Mouse (Mus musculus) small intestine, adult 2 months (tissue): ENCODE results near the gene Pik3c2b. TPM values are rescaled to one million over a fixed set of nuclear protein-coding genes. Genes with fewer than 3 reads are reported as not detected.

Experiments
- H3K27ac ChIP-seq: fragments of 200-500 bp; 2 replicates; pipeline ENCODE4 v1.5.1; 2012; ENCODE audit warnings: low read depth, low read length, control low read depth, inconsistent platforms; ENCODE audit not compliant: insufficient read depth
- H3K27me3 ChIP-seq: fragments of 200-500 bp; 2 replicates; pipeline ENCODE4 v1.6.1; 2012; ENCODE audit warnings: mild to moderate bottlenecking, moderate library complexity, low read length, inconsistent platforms; ENCODE audit not compliant: control insufficient read depth, insufficient read depth
- H3K36me3 ChIP-seq: fragments of 200-500 bp; 2 replicates; pipeline ENCODE4 v1.6.1; 2012; ENCODE audit warnings: mild to moderate bottlenecking, low read length, control low read depth, inconsistent platforms; ENCODE audit not compliant: control insufficient read depth, insufficient read depth
- H3K4me1 ChIP-seq: fragments of 200-500 bp; 2 replicates; pipeline ENCODE4 v1.6.1; 2012; ENCODE audit warnings: low read length, inconsistent platforms, mixed read lengths; ENCODE audit not compliant: control insufficient read depth, insufficient read depth, insufficient read length
- H3K4me3 ChIP-seq: fragments of 200-500 bp; 2 replicates; pipeline ENCODE4 v1.5.1; 2012; ENCODE audit warnings: low read depth, mild to moderate bottlenecking, control low read depth, inconsistent platforms, low read length, moderate library complexity
- CTCF ChIP-seq: fragments of 200-500 bp; IDR thresholded peaks from 2 replicates; pipeline ENCODE4 v1.5.1; 2012; ENCODE audit warnings: low read depth, mild to moderate bottlenecking, control low read depth, inconsistent platforms, low read length, moderate library complexity, mixed read lengths; ENCODE audit not compliant: insufficient replicate concordance, insufficient read length; ENCODE audit errors: extremely low read depth
- POLR2A ChIP-seq: fragments of 200-500 bp; IDR thresholded peaks from 2 replicates; pipeline ENCODE4 v1.6.1; 2012; ENCODE audit warnings: low read depth, mild to moderate bottlenecking, control low read depth, inconsistent platforms, low read length, moderate library complexity
- WGBS: fragments of 180-500 bp; shearing (Covaris S2); methylation state at CpG from one replicate; pipeline ENCODE4 v1.1.7; 2018; 5-methylcytosine and 5-hydroxymethylcytosine counted together
- polyA plus RNA-seq: library from polyadenylated mRNA; depleted of rRNA; stranded (reverse); fragments of >200 nt; gene quantifications from 2 replicates; pipeline ENCODE4 v1.2.3, GENCODE M21; 2012

Pik3c2b gene
- polyA plus RNA-seq, 1 experiment: 23.9 TPM

DNA sequence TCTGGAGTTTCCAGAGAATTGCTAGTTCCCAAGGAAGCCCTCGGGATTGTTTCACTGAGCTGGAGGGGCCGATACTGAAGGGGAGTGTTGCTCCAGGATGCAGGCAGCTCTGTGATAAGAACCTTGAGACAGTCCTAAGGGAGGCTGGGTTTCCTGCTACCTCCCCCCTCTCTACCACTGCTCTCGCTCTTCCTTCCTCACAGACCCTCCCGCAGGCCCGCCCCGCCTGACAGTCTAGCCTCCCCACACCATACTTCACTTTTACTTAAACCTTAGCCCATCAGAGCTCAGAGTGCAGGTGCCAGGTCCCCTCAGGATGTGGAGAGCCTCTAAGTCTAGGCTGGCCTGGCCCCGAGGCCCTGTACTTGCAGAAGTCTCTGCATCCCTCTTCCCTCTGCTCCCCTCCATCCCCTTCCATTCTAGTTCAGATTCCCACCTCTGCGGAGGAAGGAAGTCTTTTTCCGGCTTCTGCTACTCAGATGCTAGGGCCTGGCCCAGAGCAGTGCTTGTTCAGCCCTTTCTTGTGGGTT, 27.9 kb downstream of the Pik3c2b start:
- Histone ChIP-seq H3K27me3 (no peaks in the 10 kb centered on the region), H3K4me1 (peaks cover 2% of the 10 kb centered on the region), H3K27ac (0 out of 2 replicates have a peak overlapping the region, but pooled peaks have one; percentile 29), H3K36me3 (peaks cover 53% of the 10 kb centered on the region), H3K4me3 (no peak overlapping the region)
- TF ChIP-seq POLR2A (no peak), CTCF (no peak)
- WGBS: 76% methylated on average over 9 of the region's 9 CpGs

DNA sequence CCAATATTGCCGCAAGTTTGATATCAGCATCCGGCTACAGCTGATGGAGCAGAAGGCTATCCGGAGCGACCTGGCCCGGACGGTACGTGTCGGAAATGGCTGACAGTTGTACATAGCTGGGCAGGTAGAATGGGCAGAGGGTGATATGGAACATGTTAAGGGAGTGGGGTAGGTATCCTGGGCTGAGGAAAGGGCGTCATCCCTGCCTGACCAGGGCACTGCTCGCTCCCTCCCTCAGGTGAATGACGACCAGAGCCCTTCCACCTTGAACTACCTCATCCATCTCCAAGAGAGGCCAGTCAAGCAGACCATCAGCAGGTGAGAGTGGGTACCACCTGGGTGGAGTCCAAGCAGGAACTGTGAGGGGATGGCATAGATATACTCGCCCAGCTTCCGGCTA, 29.1 kb downstream of the Pik3c2b start:
- TF ChIP-seq POLR2A: no peak
- no peak for TF ChIP-seq CTCF
- whole genome bisulfite sequencing: 96% methylated on average over 13 of the region's 13 CpGs
- H3K4me1 ChIP-seq: peaks cover 2% of the 10 kb centered on the region
- peaks cover 58% of the 10 kb centered on the region for H3K36me3 ChIP-seq
- no peak overlapping the region for H3K27ac ChIP-seq
- H3K4me3 ChIP-seq: no peak overlapping the region
- H3K27me3 ChIP-seq: no peaks in the 10 kb centered on the region

DNA sequence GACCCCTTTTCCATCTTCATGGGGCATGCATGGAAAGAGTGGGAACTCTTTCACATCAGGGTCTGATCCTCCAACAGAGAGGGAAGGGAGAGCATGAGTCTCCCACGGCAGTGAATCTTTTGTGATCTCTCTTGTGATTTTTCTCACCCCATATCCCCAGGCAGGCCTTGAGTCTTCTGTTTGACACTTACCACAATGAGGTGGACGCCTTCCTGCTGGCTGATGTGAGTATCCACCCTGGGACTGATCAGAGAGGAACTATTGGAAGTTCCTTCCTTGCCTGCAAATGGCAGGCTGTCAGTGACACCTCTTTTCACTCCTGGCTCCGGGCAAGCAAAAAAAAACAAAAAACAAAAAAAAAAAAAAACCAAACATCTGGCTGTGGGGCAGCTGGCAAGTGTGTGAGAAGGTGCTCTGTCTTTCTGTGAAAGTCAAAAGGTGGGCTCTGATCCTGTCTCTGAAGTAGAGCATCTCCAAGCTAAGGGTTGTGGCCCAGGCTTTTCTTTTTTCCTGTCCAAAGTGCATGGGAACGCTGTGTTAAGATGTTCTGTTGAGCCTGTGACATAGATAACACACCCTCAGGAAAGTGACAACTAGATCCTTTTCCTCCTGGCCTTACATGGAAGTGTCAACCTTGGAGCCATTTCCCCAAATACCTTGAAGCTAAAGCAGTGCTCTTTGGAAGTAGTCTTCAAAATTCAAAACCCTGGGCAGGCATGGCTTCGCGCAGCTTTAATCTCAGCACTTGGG, 30.4 kb downstream of the Pik3c2b start:
- no peaks in the 10 kb centered on the region for H3K27me3 ChIP-seq
- no peak overlapping the region for H3K27ac ChIP-seq
- no peak overlapping the region for H3K4me3 ChIP-seq
- WGBS: 83% methylated on average over 6 of the region's 6 CpGs
- H3K4me1 ChIP-seq: no peaks in the 10 kb centered on the region; the same call in 1 of the 2 replicates
- TF ChIP-seq CTCF: no peak
- no peak for TF ChIP-seq POLR2A
- peaks cover 66% of the 10 kb centered on the region for H3K36me3 ChIP-seq

DNA sequence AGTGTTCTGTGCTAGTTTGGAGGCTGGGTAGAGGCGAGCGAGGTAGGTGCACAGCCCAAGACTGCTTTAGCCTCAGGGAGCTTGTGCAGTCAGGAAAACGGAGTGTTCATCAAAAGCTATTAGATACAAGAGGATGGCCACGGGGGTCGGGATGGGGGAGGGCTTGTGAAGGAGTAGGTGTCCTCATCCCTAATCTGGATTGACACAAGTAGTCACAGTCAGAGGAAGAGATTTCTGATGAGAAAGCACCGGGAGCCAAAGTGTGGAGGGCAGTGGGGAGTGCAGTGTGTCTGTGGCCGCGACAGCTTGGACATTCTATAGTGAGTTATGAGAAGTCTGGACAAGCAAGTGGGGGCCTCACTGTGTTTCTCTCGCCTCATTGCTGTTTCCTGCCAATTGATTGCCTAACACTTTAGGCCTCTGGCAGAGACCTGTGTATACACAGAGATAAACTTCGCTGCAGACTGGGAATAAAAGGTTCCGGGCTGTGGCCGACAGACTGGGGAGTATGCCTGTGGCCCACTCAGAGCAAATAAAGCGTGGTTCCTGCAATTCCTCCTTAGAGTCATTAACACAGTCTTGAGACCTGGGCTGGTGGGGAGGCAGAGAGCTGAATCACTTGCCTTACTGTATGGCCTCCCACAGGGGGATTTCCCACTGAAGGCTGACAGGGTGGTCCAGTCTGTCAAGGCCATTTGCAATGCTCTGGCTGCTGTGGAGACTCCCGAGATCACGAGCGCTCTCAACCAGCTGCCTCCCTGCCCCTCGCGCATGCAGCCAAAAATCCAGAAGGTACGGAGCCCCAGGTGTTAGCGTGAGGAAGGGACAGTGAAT, 31.4 kb downstream of the Pik3c2b start:
- TF ChIP-seq POLR2A: no peak
- TF ChIP-seq CTCF: no peak
- Histone ChIP-seq H3K36me3 (peaks cover 64% of the 10 kb centered on the region), H3K4me1 (no peaks in the 10 kb centered on the region; the same call in 1 of the 2 replicates), H3K27ac (no peak overlapping the region; the same call in 1 of the 2 replicates), H3K27me3 (no peaks in the 10 kb centered on the region), H3K4me3 (no peak overlapping the region)
- 64% methylated on average over 20 of the region's 20 CpGs for WGBS

DNA sequence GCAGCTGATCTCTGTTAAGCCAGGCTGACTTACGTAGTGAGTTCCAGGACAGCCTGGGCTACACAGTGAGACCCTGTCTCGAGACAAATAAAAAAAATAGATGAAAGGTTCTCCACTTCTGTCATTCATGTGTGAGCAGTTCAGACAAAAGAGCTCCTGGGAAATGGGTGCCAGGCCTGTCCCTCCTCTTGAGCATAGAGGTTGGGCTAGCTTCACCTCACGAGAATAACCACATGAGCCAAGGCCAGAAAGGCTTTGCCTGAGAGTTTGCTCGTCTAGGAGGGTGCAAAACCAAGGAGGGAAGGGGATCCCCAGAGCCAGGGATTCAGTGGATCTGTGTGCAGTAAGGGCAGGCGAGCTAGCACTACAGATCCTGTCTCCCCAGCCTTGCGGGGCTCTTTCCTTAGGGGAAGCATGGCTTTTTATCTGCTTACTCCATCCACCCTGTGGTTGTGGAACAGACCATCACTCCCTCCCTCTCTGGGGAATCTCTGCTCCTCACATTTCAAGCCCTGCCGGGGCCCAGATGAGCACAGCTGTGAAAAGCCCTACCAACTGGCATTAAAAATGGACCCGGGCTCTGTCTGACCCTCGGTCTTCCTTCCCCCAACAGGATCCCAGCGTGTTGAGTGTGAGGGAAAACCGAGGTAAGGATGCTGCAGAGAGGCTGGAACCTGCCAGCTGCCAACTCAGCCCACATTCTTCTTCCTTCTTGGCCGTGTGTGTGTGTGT, 32.3 kb downstream of the Pik3c2b start:
- Histone ChIP-seq H3K27ac (no peak overlapping the region), H3K36me3 (peaks cover 62% of the 10 kb centered on the region), H3K4me3 (no peak overlapping the region), H3K4me1 (peaks cover 7% of the 10 kb centered on the region; the same call in 1 of the 2 replicates), H3K27me3 (no peaks in the 10 kb centered on the region)
- WGBS: 76% methylated on average over 12 of the region's 12 CpGs
- TF ChIP-seq POLR2A: no peak
- TF ChIP-seq CTCF: no peak

DNA sequence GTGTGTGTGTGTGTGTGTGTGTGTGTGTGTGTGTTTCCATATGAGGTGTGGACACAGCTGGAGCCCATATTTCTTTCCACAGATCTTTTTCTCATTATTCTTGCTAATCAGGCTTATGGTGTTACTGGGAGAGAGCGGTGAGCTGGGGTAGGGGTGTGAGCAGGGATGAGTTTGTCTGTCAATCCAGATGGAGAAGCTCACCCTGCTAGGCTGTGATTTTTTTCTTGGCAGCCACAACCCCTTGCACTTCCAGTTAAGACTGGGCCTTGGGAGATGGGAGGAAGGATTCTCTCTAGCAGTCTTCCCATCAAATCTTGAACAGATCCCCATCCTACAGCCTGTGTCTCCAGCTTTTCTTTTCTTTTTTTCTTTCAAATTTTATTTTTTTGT, 32.9 kb downstream of the Pik3c2b start:
- 79% methylated on average over 1 of the region's 1 CpGs for WGBS
- Histone ChIP-seq H3K27me3 (no peaks in the 10 kb centered on the region), H3K27ac (no peak overlapping the region), H3K36me3 (peaks cover 60% of the 10 kb centered on the region), H3K4me1 (peaks cover 10% of the 10 kb centered on the region; the same call in 1 of the 2 replicates), H3K4me3 (no peak overlapping the region)
- TF ChIP-seq CTCF: no peak
- no peak for TF ChIP-seq POLR2A
